Mouse (Mus musculus) lung, adult 2 months (tissue): ENCODE results near the gene Mylk4.

ENCODE experiments used
- CTCF ChIP-seq: fragments of 200-500 bp; IDR thresholded peaks from 2 replicates; pipeline ENCODE4 v1.5.1; 2011; ENCODE audit warnings: mild to moderate bottlenecking, low read length, control low read depth; ENCODE audit not compliant: insufficient read depth
- POLR2A ChIP-seq: fragments of 200-500 bp; IDR thresholded peaks from 2 replicates; pipeline ENCODE4 v1.6.1; 2011; ENCODE audit warnings: low read depth, mild to moderate bottlenecking, control low read depth, low read length, borderline replicate concordance; ENCODE audit errors: extremely low read depth

DNA sequence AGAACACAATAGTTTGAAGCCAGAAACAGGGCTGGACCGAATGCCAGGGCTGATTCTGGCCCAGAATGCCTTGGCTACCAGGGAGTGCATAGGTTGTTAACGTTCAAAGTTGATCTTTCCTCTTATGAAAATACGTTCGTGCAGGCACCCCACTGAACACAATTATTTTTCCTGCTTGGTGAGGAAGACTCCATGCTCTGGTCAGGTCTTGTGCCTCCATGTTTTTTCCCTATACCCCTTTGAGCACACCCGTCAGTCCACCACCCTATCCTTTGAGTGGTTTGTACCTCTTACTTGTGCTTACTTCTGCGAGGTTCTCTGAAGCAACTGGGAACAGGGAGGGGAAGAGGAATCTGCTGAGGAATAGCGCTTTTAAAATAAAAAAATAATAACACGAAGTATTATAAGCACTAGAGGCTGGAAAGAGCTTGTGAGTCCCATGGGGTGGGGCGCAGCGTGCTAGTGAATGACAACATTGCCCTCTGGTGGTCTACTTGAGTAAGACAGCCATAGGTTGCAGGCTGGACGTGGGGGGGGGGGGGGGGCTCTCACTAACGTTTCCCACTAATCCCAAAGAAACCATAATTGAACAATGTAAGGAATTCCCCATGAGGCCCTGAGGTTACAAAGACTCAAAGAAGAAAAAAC lies 102.8 kb downstream of the Mylk4 start:
- TF ChIP-seq CTCF (peak; percentile 62), POLR2A (no peak)
